Mouse (Mus musculus): ENCODE data around the gene Zfp428.

Gene Zfp428

GRCm38 (mm10) chr7:24506838-24507725 lies at the start of gene Zfp428:
TSS of gene Zfp428 (plus strand) at chr7:24507006.
- peak; percentile 89 for DNase-seq

DNA sequence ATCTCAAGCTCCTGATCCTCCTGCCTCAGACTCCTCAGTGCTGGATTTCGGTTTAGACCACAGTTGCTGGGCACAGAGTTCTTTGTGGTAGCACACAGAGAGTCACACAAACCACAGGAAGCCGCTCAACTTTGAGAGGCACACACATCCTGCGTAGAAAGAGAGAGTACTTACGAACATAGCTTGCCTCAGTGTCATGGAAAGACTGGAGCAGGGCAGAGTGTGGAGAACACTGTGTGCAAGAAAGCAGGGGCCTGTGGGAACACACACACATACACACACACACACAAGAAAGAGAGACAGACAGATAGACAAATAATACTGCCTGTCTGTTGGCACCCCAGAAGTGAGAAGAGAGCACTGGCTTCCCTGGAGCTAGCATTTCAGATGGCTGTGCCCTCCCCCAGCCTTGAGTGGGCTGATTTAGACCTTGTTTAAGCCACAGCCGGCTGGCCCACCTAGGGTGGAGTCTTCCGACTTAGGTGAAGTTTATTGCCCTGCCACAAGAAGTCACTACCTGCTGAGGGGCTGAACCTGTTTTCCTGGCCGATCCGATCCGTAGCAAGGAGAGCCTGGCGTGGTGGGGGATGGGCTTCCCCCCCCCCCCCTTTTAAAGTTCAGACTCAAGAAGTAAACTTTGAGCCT lies 49.0 kb upstream of the Zfp428 start:
- DNase-seq: no peak

GRCm38 (mm10) chr7:24459440-24459839 lies 47.4 kb upstream of the Zfp428 start:
- no peak for DNase-seq

GRCm38 (mm10) chr7:24459843-24460242 lies 47.0 kb upstream of the Zfp428 start:
- no peak for DNase-seq

GRCm38 (mm10) chr7:24461376-24462051 lies 45.3 kb upstream of the Zfp428 start:
- DNase-seq: no peak

GRCm38 (mm10) chr7:24462388-24463319 lies 44.2 kb upstream of the Zfp428 start, which contains the start of gene Plaur:
TSS of gene Plaur (plus strand) at chr7:24462484.
- no peak for DNase-seq

DNA sequence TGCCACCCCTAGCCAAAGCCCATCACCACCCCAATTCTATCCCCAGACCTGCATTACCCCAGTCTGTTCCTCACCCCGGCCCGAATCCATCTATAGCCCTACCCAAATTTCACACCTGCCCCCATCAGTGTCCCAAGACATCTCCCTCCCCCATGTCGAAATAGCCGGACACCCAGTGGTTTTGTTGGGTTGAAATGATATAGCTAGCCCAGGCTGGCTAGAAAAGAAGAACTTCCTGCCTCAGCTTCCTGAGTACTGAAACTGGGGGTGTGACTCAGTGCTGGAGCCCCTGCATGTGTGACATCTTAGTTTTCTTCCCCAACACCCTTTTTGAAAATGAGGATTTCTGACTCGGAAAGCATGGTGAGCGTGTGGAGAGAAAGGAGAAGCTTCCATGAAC lies 40.0 kb upstream of the Zfp428 start:
- DNase-seq: no peak

DNA sequence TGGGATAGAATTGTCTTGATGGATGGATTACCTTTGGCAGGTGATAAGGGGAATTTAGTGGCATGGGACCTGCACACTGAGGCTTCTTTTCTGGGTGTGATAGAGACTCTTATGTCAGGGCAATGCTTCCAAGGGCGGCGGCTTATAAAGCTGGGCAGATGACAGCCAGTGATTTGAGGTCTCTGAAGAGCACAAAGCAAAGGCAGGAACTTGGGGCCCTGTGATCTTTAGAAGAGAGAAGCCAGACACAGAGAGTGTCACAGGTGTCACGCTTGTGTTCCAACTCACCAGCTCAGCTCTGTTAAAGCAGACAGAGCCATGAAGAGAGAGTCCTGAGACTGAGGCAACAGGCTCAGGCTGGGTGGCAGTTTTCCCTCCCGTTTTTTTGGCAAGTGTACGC lies 38.9 kb upstream of the Zfp428 start:
- no peak for DNase-seq

DNA sequence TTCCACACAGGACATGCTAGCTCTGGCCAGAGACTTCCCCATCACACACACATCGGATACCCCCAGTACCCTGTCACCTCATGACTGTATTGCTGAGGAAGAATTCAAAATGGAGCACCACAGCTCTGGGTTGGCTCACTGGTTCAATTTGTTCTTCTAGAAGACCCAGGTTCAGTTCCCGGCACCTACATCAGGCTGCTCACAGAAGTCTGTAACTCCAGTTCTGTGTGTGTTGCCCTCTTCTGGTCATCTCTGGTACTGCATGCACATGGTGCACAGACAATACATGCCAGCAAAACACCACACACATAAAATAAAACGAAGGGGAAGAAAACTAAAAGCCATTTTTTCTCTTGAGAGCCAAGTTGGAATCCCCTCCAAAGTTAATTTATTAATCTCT lies 37.7 kb upstream of the Zfp428 start:
- DNase-seq: no peak

DNA sequence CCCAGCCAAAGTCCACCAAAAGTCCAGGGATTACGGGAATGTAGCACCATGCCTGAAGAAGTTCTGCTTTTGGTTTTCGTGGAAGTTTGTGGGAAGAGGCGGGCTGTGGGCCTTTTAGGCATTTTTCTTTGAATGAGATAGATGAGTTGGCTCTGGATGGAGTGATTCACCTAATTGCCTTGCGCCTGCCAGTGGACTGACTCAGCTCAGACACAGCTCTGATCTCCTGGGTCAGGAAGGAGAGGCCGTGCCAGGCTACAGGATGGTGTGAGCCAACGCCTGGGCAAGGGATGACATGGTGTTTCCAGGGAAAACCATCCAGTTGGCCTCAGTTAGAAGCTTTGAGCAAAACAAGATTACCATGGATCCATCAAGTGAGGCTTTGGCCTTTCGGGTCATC lies 36.5 kb upstream of the Zfp428 start:
- DNase-seq: no peak

DNA sequence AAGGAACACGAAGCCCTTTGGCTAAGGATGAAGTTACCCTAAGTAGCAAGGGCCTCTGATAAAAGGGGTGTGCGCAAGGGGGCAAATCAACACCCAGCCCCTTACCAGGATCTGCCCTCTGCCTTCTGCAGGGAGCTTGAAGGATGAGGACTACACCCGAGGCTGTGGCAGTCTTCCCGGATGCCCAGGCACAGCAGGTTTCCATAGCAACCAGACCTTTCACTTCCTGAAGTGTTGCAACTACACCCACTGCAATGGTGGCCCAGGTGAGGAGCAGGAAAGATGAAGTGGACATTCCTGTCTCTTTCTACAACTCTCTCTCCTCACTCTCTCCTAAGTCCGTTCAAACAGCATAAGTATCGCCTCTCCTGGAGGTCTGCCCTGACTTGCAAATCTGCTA lies 34.4 kb upstream of the Zfp428 start:
- DNase-seq: no peak

DNA sequence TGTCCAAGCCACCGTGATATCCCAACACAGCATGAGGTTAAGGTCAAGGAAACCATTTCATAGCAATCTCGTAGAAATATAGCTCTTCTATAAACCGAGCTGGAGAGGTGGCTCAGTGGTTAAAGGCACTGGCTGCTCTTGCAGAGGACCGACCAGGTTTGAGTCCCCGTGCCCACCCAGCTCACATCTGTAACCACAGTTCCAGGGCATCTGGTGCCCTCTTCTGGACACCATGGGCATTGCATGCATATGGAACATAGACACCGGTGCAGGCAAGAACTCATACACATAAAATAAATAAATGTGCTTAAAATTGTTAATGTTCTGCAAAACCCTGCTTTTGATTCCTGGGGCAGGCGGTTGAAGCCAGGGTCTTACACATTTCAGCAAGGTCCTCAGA lies 33.9 kb upstream of the Zfp428 start:
- DNase-seq: no peak

DNA sequence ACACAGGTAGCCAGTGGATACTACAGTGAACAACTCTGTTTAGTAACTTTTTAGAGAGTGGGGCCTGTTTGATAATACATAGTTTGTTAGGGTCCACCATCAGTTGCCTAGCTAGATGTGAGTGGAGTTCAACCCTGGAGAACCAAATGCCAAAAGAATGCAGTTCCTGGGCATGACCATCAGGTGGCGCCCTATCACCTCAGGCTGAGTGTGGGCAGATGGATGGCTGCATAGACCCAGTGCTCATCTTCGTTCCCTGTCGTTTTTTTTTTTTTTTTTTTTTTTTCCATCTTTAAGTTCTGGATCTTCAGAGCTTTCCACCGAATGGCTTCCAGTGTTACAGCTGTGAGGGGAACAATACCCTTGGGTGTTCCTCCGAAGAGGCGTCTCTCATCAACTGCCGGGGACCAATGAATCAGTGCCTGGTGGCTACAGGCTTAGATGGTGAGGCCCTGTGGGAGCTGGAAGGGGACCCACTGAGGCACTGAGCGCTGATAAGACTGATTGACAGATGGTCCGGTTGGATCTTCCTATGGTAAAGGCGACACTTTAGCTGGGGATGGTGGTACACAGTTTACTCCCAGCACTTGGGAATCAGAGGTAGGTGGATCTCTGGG lies 32.8 kb upstream of the Zfp428 start:
- peak; percentile 81 for DNase-seq

DNA sequence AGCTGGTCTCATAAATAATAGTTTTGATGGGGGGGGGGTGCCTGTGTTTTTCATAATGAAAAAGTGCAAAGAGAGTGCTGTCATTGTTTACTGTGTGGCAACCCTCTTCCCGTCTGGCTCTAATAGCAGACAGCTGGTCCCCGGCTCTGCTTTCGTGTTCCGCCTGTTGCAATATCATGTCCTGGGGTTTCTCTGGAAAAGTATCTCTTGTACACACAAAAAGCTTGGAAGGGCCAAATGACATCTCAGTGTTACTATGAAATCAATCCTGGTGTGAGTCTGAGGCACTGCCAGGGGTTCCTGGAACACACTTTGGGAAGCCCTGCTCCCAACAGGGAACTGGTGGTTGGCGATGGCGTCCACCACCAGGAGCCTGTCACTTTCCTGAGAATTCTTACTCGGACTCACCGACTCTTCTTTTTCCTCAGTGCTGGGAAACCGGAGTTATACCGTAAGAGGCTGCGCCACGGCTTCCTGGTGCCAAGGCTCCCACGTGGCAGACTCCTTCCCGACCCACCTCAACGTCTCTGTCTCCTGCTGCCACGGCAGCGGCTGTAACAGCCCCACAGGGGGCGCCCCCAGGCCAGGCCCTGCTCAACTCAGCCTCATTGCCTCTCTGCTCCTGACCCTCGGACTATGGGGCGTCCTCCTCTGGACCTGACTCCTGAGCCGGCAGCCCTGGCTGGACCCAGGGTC lies 31.8 kb upstream of the Zfp428 start:
- no peak for DNase-seq

GRCm38 (mm10) chr7:24476338-24476737 lies 30.5 kb upstream of the Zfp428 start:
- DNase-seq: no peak

- DNase-seq: peak; percentile 56
Measured at GRCm38 (mm10) chr7:24476856-24477255, 29.9 kb upstream of the Zfp428 start.

- no peak for DNase-seq
Measured at GRCm38 (mm10) chr7:24478911-24479310, 27.9 kb upstream of the Zfp428 start.

DNA sequence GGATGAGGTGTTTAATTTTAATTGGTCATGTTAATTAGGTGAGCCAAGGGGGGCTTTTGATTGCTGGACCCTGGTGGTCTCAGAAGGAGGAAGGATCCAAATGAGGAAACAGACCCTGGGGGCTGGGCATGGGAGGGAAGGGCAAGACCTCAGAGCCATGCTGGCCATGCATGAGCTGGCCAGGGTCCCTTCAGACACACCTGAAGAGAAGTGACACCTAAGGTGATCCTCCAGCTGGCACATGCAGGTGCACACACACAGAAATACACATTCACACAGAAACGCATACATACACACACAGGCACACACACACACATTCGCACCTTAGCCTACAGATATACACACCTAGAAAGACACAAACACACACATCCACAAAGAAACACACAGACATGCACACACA lies 27.1 kb upstream of the Zfp428 start:
- DNase-seq: no peak

DNA sequence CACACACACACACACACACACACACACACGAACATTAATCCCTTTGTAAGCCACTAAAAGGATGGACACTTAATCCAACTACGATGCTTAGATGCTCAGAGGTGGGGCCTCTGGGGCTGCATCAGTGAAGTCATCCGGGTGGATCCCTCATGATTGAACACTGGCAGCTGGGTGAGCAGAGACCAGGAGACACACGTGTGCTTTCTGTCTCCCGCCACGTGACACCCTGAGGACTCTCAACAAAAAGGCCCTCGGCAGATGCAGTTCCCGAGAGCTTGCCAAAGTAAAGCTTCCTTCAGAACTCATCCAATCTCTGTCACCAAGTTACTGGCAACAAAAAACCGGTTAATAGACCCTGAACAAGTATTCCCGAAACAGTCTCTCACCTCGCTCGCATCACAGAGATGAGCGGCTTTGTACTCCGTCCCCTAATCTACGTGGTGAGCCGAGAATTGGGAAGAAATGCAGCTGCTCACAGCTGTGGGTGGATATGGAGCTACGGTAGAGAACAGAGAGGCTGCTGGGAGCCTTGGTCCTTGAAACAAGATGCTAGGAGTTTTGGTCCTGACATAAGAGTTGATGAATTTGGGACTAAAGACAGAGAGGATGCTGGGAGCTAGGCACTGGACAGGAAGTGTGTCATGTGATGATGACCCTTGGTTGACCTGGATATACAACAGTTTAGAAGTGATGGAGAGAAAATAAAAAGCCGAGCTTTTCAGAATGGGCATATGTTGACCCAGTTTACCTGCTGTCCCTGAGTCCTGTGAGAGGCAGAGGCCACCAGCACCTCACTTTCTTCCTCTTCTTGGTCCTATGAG lies 26.5 kb upstream of the Zfp428 start:
- peak; percentile 55 for DNase-seq

- no peak for DNase-seq
Measured at GRCm38 (mm10) chr7:24480986-24481473, 25.8 kb upstream of the Zfp428 start.
